Mouse (Mus musculus) intestine, embryonic 16.5 days (tissue): ENCODE data around the gene Ppif. TPM values are rescaled to one million over a fixed set of nuclear protein-coding genes. Genes with fewer than 3 reads are reported as not detected.

Experiments used
- ATAC-seq: fragments of 200-750 bp; cut with Nextera tagmentation; 2 replicates; pipeline ENCODE4 v1.8.0; 2017; ENCODE audit warnings: moderate TSS enrichment, moderate library complexity
- H3K27ac ChIP-seq: fragments of 300-500 bp; sonication (generic); 2 replicates; pipeline ENCODE4 v1.5.1; 2014; ENCODE audit warnings: mild to moderate bottlenecking, low read length
- H3K27me3 ChIP-seq: fragments of 300-500 bp; sonication (generic); replicated peaks from 2 replicates; pipeline ENCODE4 v1.6.1; 2014; ENCODE audit warnings: low read length, control low read depth, mixed read lengths; ENCODE audit not compliant: control insufficient read depth, insufficient read depth
- H3K36me3 ChIP-seq: fragments of 300-500 bp; sonication (generic); 2 replicates; pipeline ENCODE4 v1.6.1; 2014; ENCODE audit warnings: low read length, control low read depth; ENCODE audit not compliant: control insufficient read depth, insufficient read depth
- H3K4me1 ChIP-seq: fragments of 300-500 bp; sonication (generic); 2 replicates; pipeline ENCODE4 v1.6.1; 2014; ENCODE audit warnings: low read length, control low read depth, mixed read lengths; ENCODE audit not compliant: control insufficient read depth, insufficient read depth
- H3K4me2 ChIP-seq: fragments of 300-500 bp; sonication (generic); 2 replicates; pipeline ENCODE4 v1.6.1; 2014; ENCODE audit warnings: low read depth, low read length, control low read depth
- H3K4me3 ChIP-seq: fragments of 300-500 bp; sonication (generic); 2 replicates; pipeline ENCODE4 v1.5.1; 2014; ENCODE audit warnings: mild to moderate bottlenecking, low read length
- H3K9ac ChIP-seq: fragments of 300-500 bp; sonication (generic); 2 replicates; pipeline ENCODE4 v1.6.1; 2014; ENCODE audit warnings: low read depth, low read length
- H3K9me3 ChIP-seq: fragments of 300-500 bp; sonication (generic); 2 replicates; pipeline ENCODE4 v1.6.1; 2016; ENCODE audit warnings: low read length, control low read depth; ENCODE audit not compliant: control insufficient read depth
- WGBS: fragments of 180-500 bp; shearing (Covaris S2); extraction: QIAGEN DNeasy Blood & Tissue Kit; methylation state at CpG from one replicate; pipeline ENCODE4 v1.1.7; 2014; 5-methylcytosine and 5-hydroxymethylcytosine counted together
- polyA plus RNA-seq: library from polyadenylated mRNA; unstranded; fragments of >200 nt; fragmentation: Nextera tagmentation; extraction: Ambion mirVana; gene quantifications from 2 replicates; pipeline ENCODE4 v1.2.1, GENCODE M21; 2015

Ppif gene
- polyA plus RNA-seq, 1 experiment from 2014 or later = 125 TPM

DNA sequence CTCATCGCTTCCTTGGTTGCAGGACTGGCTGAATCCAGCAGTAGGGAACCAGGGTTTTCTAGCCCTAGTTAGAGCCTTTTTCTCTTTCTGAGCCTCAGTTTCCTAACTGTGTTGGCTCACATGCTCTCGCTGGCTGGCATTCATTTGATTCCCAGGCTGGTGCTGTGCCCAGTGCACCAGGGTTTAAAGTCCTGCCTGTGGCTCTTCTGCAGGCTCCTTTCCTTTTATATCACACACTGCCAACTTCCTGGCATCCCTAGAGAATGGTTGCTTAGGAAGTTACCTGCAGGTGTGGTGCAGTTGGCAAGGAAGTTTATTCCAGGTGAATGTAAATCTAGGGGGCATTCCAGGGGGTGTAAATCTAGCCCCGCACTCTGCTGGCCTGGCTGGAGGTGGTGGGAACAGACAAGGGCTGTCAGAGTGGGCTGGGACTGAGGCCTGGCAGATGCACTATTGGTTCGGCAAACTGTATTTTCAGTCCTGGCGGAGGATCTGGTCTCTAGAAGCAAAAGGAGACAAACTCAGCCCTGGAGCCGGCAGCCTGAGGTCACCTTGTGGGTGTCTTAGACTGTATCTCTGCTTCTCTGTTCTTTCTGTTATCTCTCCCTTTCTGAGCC is 575 bp upstream of the Ppif start:
- Histone ChIP-seq H3K9me3 (no peaks in the 10 kb centered on the region), H3K4me2 (peak overlapping the region; percentile 80), H3K36me3 (peaks cover 5% of the 10 kb centered on the region), H3K4me3 (peak overlapping the region; percentile 85; the same call in 1 of the 2 replicates), H3K27ac (peak overlapping the region; percentile 65), H3K4me1 (peaks cover 18% of the 10 kb centered on the region), H3K27me3 (no peaks in the 10 kb centered on the region), H3K9ac (peak overlapping the region; percentile 55)
- 63% methylated on average over 6 of the region's 6 CpGs for WGBS
- no peak for ATAC-seq

DNA sequence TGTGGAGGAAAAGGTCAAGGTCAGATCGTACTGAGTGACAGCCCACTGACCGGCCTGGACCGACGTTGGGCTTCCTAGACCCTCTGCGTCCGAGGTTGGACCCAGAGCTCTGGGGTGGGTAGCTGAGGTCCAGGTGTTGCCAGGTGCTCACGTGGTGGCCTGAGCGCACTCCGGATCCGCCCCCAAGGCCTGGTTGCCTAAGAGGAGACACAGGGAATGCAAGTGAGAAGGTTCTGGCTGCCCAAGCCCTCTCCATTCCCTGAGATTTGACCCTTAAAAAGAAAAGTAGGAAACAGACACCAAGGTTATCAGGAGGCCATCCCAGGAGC is 579 bp downstream of the Ppif start:
- peak overlapping the region; percentile 85 for H3K4me3 ChIP-seq
- ATAC-seq = peak; percentile 62
- H3K27ac ChIP-seq = peak overlapping the region; percentile 76
- H3K4me2 ChIP-seq = peak overlapping the region; percentile 80
- peaks cover 18% of the 10 kb centered on the region for H3K4me1 ChIP-seq
- H3K27me3 ChIP-seq = no peaks in the 10 kb centered on the region
- no peaks in the 10 kb centered on the region for H3K9me3 ChIP-seq
- H3K36me3 ChIP-seq = peaks cover 10% of the 10 kb centered on the region
- WGBS = under 1% methylated on average over 10 of the region's 10 CpGs
- H3K9ac ChIP-seq = peak overlapping the region; percentile 89

DNA sequence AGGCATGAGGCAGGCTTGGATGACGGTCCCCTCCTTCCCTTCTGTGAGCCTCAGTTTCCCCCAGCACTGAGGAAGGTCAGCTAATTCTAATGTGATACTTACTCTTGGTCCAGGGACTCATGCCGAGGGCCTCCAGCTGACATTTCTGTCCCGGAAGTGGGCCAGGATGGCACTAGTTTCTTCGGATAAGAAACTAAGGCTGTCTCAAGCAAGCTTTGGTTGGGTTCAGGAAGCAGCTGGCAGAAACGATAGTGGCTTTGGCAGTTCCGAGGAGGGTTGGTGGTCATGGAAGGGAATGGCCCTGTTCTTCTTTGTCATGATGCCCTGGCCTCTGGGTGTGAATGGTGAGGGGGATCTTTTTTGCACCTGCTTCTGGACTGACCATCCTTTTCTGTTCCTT is 1.1 kb downstream of the Ppif start:
- Histone ChIP-seq H3K9ac (peak overlapping the region; percentile 89), H3K4me2 (peak overlapping the region; percentile 80), H3K9me3 (no peaks in the 10 kb centered on the region), H3K36me3 (peaks cover 10% of the 10 kb centered on the region), H3K4me1 (peaks cover 18% of the 10 kb centered on the region), H3K27me3 (no peaks in the 10 kb centered on the region), H3K27ac (no peak overlapping the region), H3K4me3 (peak overlapping the region; percentile 85)
- no peak for ATAC-seq
- WGBS = 51% methylated on average over 6 of the region's 6 CpGs

DNA sequence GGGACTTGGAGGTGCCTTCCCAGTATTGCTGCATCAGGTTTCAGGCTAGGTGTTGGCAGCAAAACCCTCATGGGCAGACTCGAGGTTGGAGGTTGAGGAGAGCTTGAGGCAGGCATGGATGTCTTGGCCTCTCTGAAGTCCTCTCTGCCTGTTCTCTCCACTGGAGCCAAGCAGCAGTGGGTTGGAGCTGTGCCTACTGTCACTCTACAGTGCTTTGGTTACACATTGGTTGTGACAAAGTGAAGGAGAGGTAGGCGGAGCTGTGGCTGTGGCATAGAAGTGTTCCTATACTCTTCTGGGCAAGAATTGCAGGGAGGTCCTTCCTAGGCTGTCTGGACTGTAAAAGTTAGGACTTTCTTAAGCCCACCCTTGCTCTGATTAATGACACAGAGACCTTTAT is 2.4 kb downstream of the Ppif start:
- Histone ChIP-seq H3K4me1 (peaks cover 18% of the 10 kb centered on the region), H3K4me2 (no peak overlapping the region), H3K36me3 (peaks cover 10% of the 10 kb centered on the region), H3K4me3 (no peak overlapping the region), H3K9me3 (no peaks in the 10 kb centered on the region), H3K9ac (no peak overlapping the region), H3K27ac (no peak overlapping the region), H3K27me3 (no peaks in the 10 kb centered on the region)
- no peak for ATAC-seq
- 66% methylated on average over 2 of the region's 2 CpGs for WGBS

DNA sequence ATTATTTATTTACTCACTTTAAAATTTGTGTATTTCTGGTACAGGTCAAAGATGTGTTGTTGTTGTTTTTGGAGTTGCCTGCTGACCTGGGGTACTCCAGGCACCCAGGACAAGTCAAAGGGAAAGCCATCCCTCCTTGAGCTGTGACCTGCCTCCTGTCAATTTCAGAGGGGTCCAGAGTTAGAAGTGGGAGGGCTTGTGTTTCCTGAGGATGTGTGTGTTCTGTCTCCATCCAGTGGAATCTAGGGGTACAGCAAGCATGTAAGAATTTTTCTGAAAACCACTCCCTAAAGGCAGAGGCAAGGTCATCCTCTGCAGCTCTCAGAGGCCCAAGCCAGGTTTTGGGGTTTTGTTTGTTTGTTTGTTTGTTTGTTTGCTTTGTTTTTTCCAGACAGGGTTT is 8.0 kb downstream of the Ppif start:
- no peak overlapping the region for H3K9ac ChIP-seq
- no peaks in the 10 kb centered on the region; the same call in 1 of the 2 replicates for H3K4me1 ChIP-seq
- ATAC-seq = 0 out of 2 replicates have a peak, but pooled peaks have one; percentile 51
- H3K4me2 ChIP-seq = no peak overlapping the region
- H3K27me3 ChIP-seq = no peaks in the 10 kb centered on the region
- H3K9me3 ChIP-seq = no peaks in the 10 kb centered on the region
- no peak overlapping the region for H3K4me3 ChIP-seq
- no peak overlapping the region for H3K27ac ChIP-seq
- peaks cover 8% of the 10 kb centered on the region for H3K36me3 ChIP-seq

DNA sequence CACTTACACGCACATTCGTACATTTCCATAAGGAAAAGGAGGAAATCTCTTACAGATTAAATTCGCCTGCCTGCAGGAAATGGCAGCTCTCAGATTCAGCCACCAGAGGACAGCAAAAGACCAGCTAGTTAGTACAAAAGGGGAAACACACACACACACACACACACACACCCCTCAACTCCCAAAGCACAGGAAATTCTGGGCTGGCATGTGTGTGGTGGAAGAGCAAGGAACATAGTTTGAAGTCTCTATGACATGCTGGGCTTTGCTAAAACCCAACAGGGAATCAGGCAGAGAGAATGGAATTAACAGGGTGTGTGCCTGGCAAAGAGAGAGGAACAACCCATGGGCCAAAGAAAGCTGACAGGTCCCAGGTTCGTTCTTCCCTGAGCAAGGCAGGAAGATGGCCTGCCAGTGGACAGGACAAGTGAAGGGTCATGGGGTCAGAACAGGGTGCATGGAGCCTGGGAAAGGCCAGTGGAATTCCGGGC is 13.8 kb downstream of the Ppif start:
- 59% methylated on average over 5 of the region's 5 CpGs for WGBS
- H3K4me3 ChIP-seq = no peak overlapping the region
- no peak for ATAC-seq
- no peaks in the 10 kb centered on the region for H3K27me3 ChIP-seq
- peaks cover 45% of the 10 kb centered on the region for H3K4me1 ChIP-seq
- peak overlapping the region; percentile 74 for H3K27ac ChIP-seq
- H3K36me3 ChIP-seq = no peaks in the 10 kb centered on the region; the same call in 1 of the 2 replicates
- H3K9ac ChIP-seq = 0 out of 2 replicates have a peak overlapping the region, but pooled peaks have one; percentile 19
- no peak overlapping the region for H3K4me2 ChIP-seq
- H3K9me3 ChIP-seq = no peaks in the 10 kb centered on the region

DNA sequence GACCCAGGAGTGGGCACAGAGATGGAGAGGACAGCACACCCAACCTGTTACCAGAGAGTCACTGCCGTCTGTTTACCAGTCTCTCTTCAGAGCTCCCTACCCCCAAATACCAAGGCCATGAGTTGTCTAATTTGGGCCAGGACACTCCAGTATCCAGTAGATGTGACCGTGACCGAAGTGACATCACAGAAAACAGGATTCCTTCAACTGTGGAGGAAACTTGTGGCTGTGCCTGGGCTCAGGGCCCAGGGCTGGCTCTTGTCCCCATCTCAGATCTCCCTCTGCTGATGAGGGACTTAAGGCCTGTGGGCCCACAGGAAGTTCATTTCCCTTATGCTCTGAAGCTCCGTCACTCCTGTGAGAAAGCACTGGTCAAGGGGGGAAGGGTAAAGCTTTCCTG is 14.5 kb downstream of the Ppif start:
- Histone ChIP-seq H3K4me2 (no peak overlapping the region), H3K36me3 (no peaks in the 10 kb centered on the region; the same call in 1 of the 2 replicates), H3K27me3 (no peaks in the 10 kb centered on the region), H3K4me3 (no peak overlapping the region), H3K9me3 (no peaks in the 10 kb centered on the region), H3K27ac (peak overlapping the region; percentile 74), H3K9ac (peak overlapping the region; percentile 5; the same call in 1 of the 2 replicates), H3K4me1 (peaks cover 45% of the 10 kb centered on the region)
- WGBS = 65% methylated on average over 4 of the region's 4 CpGs
- no peak for ATAC-seq

DNA sequence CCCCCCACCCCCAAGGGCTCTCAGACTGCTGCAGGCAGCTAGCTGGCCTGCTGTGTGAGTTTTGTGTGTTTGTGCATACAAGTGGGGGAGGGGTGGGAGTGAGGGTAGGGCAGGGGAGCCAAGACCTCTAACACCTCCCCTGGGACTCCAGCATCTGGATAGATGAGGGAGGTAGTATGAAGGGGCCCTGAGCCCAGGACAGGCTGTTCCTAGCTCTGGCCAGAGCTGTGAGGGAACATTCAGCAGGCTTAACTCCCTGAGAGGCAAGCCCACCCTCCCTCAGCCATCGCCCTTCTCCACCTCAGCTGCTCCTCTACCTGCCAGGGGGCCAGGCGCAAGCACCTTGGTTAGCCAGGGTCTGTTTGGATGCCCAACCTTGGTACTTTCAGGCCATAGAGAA is 15.0 kb downstream of the Ppif start:
- no peak for ATAC-seq
- H3K9me3 ChIP-seq = no peaks in the 10 kb centered on the region
- no peaks in the 10 kb centered on the region; the same call in 1 of the 2 replicates for H3K36me3 ChIP-seq
- peak overlapping the region; percentile 5; the same call in 1 of the 2 replicates for H3K9ac ChIP-seq
- no peak overlapping the region for H3K4me3 ChIP-seq
- no peak overlapping the region for H3K4me2 ChIP-seq
- peaks cover 45% of the 10 kb centered on the region for H3K4me1 ChIP-seq
- no peaks in the 10 kb centered on the region for H3K27me3 ChIP-seq
- H3K27ac ChIP-seq = peak overlapping the region; percentile 74
- WGBS = 83% methylated on average over 2 of the region's 2 CpGs

DNA sequence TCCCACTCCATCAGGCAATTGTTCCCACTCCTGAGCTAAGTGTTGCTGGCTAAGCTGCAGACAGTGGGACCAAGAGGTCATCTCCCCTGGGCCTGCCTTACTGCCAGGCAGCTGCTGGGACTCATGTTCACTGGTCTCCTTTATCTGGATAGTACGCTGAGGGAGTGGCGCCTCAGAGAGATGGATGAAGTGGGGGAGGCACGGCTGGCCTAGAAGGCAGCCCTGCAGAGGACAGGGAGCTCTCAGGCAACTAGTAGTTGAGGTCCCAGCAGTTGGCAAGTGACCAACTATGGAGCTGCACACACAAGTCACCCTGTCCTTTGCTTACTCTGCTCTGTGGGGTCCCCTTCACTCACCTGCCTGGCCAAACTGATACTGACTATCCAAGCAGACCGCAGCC is 16.1 kb downstream of the Ppif start:
- Histone ChIP-seq H3K9ac (peak overlapping the region; percentile 5; the same call in 1 of the 2 replicates), H3K4me3 (no peak overlapping the region), H3K4me1 (peaks cover 45% of the 10 kb centered on the region), H3K27me3 (no peaks in the 10 kb centered on the region), H3K36me3 (no peaks in the 10 kb centered on the region; the same call in 1 of the 2 replicates), H3K9me3 (no peaks in the 10 kb centered on the region), H3K4me2 (no peak overlapping the region), H3K27ac (peak overlapping the region; percentile 20)
- ATAC-seq = peak; percentile 36
- WGBS = 25% methylated on average over 4 of the region's 4 CpGs
